Mouse (Mus musculus) gastrocnemius, postnatal 36 days (tissue): ENCODE measurements around the gene Cxadr. TPM values are rescaled to one million over a fixed set of nuclear protein-coding genes. Genes with fewer than 3 reads are reported as not detected.

Experiments
- total RNA-seq, 2 experiments: library from RNA; stranded (reverse); gene quantifications; 2 replicates each; pipeline ENCODE4 v1.2.3; 2021

Gene Cxadr
- total RNA-seq, 2 experiments from 2014 or later, result 0.52 to 0.59 TPM

Other genes with a start within 250 kb of the Cxadr start
- 1 to 10 TPM; 3.4 to 3.9 TPM for gene Btg3, start 75.7 kb downstream of the Cxadr start, total RNA-seq